Mouse (Mus musculus) gastrocnemius, postnatal 4 days (tissue): ENCODE results near the gene Ccdc73. TPM values are rescaled to one million over a fixed set of nuclear protein-coding genes. Genes with fewer than 3 reads are reported as not detected.
"Not testable (repeated sequence)": the region's sequence is repeated elsewhere in the genome, so short reads cannot be mapped to it uniquely, and the experiment has no call there.

ENCODE experiments used
- DNase-seq, 2 experiments: peaks; one replicate each; pipeline ENCODE4 v3.0.0; 2021 to 2022; ENCODE audit warnings: low spot score in 2 of 2, mixed read lengths in 2 of 2
- long read RNA-seq, 2 experiments: library from polyadenylated mRNA; stranded (forward); transcript quantifications; one replicate each; pipeline ENCODE4 v2.0.0; 2021
- total RNA-seq, 2 experiments: library from RNA; stranded (reverse); gene quantifications; 2 replicates each; pipeline ENCODE4 v1.2.3; 2021

Ccdc73 gene
- 1 to 10 TPM; 3.1 to 4.1 TPM for total RNA-seq
- long read RNA-seq, experiment 1, partial matches to known transcripts = 0 of 1 reads
- long read RNA-seq, experiment 1, other reads (novel, unspliced or antisense) = 1 of 1 reads
- long read RNA-seq, experiment 2, partial matches to known transcripts = 0 of 5 reads
- long read RNA-seq, experiment 2, other reads (novel, unspliced or antisense) = 5 of 5 reads

DNA sequence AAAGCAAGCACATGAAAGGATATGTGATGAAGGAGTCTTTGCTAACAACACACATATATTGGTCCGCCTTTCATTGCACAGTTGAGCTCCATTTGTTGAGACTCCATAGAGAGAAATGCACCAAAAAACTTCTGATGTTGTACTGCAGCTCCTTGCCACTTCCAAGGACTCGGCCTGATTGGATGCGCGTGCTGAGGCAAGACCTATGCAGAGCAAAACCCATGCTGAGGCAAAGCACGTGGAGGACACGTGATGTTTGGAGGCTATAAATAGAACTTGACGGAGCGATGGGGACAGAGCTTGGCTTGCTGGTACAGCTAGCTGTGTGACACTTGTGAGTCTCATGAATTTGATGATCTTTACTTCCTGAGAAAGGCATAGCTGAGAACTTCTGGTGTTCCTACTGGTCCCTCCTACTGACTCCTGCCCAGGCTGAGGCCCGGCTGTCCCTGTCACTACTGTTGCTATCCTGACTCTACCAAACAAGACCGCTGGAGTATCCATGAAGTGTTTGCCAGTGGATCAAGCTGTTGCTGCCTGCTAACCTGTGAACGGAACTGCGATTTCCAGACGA lies at the start of gene Ccdc73:
TSS of gene Ccdc73 (plus strand) at position 524 of the 574 bp plus-strand sequence.
- no peak for DNase-seq

DNA sequence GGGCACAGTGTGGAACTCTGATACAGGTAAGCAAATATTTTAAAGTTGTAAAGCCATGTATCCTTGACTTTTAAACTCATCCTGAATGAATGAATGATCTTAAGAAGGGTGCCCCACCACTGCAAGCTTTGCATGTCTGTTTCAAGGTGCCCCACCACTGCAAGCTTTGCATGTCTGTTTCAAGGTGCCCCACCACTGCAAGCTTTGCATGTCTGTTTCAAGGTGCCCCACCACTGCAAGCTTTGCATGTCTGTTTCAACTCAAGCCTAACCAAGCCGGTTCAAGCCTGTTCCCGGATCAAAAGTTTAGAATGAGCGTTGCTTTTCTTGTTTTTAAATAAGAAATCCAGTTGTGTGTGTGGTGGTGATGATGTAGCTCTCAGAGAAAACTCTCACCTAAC lies 48.8 kb upstream of the Ccdc73 start:
- DNase-seq = not testable (repeated sequence)

DNA sequence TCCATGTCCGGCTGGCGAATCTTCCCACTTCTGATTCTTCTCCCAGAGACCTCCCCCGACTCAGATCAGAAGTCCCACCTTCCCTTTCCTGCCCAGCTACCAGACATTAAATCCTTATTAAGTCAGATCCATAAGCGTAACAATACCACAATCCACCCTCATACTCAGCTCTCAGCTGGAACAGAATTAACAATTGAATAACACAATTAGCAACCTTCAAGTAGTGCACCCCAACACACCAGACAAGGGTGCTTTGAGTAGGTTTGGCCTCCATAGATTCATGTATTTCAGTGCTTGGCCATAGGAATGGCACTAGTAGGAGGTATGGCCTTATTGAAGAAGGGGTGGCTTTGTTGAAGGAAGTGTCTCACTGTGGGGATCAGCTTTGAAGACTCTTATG lies 41.4 kb upstream of the Ccdc73 start:
- no peak for DNase-seq

DNA sequence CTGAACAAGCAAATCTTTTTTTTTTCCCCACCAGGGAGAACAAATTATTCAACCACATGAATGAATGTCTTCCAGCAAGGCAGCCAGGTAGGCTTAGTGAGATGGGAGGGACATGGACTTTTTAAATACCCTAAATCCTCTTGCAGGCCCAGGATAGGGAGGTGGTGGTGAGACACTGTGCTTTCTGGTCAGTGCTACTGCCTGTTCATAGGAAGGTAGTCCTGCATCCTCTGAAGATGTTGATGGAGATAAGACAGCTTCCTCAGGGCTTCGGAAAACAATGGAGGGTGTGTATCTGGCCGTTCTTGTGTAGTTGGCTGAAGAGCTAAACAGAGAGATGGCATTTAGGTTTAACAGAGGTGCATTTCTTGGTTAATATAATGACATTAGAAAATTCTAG lies 35.1 kb upstream of the Ccdc73 start:
- DNase-seq = no peak

DNA sequence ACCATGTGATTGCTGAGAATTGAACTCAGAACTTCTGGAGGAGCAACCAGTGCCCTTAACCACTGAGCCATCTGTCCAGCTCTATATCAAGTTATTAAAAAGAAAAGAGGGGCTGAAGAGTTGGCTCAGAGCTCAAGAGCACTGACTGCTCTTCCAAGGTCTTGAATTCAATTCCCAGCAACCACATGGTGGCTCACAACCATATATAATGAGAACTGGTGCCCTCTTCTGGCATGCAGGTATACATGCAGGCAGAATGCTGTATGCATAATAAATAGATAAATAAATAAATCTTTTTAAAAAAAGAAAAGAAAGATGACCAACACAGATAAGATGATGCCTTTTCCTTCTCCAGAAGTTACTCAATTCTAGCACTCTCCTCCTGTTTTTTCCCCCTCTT lies 26.6 kb upstream of the Ccdc73 start:
- DNase-seq = no peak

DNA sequence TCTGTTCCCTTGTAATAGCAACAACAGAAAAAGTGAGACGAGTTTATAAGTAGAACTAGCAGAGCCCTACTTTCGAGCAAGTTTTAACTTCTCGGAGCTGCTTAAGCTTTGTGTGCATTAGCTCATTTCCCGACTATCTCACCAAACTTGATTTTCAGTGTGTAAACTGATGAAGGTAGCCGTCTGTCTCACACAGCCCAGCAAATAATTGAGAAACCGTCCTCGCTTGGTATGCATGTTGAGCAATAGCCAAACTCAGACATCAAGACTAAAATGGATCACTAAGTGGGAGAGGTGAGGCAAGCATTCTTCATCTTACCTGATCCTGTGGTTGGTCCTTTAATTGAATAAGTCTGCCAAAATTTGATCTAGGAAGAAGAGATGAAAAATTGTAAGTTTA lies 25.9 kb upstream of the Ccdc73 start:
- no peak for DNase-seq

DNA sequence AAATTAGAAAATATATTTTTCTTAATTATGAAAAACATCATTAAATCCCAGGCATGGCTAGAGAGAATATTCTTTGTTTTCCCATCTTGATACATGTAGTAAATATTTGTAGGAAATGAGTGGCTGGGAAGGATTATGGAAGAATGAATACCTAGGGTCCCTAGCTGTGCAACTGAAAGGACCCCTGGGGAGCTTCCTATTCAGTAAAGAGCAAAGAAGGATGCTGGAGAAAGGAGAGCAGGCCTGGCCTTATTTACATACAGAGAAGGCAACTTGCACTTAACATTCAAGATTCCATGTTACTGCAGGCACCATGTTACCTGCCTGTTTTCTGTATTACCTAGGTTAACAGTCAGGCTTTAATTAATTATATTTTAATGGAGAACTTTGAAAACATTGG lies 25.0 kb upstream of the Ccdc73 start:
- DNase-seq = no peak

DNA sequence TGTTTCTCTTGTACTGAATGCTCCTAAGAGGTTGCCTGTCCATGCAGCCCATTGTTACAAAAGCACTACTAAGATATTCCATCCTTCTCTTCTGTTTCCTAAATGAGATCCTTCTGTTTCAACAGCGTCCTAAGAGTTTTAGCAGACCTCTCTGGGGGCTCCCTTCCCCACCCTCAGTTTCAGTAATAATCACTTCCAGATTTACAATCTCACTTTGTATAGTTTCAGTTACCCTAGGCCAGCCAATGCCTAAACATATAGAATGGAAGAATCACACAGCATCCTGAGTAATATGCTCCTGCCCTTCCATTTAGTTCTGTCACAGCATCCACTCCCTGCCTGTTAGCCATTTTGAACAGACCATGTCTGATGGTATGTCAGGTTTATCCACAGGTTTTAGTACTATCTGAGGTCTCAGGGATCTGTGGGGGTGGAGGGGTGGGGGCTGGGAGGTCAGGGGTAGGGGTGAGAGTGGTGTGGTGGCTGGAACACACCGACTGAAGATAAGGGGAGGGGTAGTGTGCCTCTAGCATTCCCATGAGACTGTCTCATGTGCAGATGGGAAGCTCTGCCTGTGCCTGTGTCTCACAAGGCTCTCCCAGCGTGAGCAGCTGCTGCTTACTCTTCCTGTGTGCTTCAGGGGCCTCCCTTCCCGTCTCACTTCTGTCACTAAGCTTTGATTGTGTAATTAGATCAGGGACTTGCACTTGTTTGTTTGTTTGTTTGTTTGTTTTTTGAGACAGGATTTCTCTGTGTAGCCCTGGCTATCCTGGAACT lies 20.8 kb upstream of the Ccdc73 start:
- no peak for DNase-seq

DNA sequence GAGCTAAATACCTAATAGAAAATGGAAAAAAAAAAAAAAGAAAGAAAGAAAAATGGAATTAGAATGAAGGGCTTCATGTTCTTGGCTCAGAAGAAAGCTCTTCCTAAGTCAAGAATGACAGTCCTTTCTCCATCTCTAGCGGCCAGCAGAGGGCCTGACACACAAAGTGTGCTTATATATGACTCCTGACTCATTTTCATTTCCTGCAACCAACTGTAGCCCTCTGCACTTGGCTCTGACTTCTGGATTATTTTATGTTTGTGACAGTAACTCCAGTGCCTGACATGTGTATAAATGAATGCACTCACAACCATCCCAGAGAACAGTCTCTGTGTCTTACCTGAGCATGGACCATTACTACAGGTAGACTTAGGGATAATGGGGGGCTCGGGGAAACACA lies 20.0 kb upstream of the Ccdc73 start:
- DNase-seq = no peak

DNA sequence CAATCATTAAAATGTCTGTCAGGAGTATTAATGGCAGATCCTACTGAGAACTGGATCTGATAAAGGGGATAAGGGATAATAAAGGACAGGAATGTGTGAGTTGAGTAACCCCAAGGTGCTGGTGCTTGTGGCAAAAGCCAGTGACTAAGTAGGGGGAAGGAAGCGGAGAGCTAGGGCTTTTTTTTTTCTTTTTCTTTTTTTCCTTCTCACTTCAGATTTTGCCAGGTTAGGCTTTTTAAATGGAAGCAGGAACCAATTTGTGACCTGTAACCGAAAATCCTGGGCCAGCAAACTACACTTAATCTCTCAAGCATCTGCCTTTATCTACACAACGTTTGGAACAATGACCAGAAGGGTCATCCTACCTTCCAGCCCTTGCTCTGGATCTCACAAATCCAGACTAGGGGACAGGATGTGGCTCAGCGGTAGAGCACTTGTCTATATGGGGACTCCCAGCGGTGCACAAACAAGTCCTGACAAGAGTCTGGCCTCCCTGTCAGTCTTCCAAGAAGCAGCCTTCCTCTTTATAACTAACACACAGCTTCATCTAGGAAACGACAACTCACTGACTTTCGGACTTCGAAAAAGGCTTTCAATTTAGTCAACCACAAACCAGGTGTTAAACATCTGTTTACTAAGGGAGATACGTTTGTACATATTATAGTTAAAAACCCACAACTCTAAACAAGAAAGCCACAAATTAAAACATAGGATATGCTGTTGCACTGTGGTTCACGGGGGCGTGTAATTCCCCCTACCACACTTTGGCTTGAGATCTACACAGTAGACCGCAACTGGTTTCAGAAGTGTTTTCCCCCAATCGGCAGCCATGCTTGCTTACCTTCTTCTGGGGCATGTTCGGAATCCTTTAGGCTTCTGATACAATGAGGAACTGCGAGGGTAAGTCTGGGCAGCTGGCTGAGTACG lies 19.1 kb upstream of the Ccdc73 start:
- DNase-seq = no peak

DNA sequence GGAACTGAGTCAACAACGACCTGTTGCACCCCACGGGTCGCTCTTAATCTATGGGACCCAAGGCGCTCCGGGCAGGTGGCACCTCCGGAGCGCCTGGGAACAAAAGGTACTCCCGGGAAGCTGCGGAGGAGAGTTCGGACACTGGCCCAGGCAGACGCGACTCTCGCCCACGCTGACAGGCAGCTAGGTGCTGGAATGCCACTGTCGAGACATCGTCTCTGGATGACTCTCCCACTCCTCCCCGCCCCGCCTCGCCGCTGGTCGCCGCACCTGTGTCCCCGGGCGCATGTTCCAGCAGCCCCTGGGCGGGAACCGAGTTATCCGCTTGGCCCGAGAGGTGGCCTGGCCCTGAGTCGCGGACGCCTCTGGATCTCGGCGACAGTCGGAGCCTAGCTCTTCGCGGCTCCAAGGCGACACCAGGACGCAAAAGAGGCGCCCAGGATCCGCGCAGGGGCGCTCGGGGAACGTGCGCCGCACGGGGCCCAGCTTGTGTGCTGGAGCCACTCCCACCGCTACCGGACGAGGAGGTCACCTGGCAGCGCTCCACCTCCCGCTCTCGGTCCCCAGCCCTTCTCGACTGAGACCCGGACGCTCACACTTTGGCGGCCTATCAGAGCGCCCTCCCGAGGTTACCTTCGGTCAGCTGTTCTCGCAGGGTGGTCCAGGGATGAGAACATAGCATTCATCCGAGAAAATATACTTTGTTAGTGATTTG lies 18.2 kb upstream of the Ccdc73 start, which contains the start of gene Prrg4:
TSS of gene Prrg4 (minus strand) at position 601 of the 715 bp plus-strand sequence.
- DNase-seq = peak; percentile 30 to 52

DNA sequence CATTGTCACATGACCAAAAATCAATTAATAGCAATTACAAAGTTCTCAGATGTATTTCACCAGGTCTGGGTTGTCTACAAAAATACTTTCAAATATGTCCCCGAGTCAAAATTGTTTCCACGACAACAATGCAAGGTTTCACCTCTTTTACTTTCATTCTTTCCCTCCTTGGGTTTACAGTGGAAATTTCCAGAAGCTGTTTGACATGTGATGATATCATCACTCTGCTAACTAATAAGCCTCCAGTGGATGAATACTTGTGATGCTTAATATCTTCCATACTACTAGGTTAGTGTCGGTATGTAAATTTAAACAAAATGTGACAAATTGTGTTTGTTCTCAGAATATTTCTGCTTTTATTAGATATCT lies 17.6 kb upstream of the Ccdc73 start:
- DNase-seq = no peak

DNA sequence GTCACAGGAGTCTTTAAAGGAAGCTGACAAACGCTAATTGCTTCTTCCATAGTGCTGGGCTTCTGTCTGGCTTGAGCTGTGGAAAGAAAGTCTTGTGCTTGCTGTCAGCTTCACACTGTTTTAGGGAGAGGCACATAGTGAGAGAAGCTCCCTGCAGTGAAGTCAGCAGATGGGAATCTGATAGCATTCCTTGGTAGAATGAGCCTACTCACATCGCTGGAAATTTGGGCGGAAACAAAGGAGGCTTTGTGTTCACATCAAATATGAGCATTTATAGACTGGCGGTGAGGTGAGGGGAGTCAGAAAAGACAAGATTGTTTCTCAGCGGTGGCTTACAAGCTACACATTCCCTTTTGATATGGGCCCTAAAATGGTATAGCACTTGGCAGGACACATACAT lies 15.9 kb upstream of the Ccdc73 start:
- DNase-seq = no peak

DNA sequence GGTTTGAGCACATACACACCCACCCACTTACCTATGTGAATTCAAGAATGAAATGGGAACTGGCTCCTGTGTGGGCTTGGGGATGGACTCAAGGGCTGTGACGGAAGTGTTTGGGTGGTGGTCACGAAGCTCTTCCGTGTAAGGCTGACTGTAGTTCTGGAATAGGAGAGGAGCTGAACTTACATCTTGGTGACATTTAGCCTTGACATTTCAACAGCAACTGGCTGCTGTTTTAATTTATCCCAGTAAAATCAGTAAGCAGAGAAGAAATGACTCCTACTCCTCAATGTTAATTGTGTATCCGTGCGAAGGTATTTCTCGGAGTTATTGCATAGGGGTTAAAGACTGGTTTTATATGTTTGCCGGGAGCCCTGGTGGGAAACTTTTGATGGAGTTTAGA lies 15.1 kb upstream of the Ccdc73 start:
- DNase-seq = no peak

DNA sequence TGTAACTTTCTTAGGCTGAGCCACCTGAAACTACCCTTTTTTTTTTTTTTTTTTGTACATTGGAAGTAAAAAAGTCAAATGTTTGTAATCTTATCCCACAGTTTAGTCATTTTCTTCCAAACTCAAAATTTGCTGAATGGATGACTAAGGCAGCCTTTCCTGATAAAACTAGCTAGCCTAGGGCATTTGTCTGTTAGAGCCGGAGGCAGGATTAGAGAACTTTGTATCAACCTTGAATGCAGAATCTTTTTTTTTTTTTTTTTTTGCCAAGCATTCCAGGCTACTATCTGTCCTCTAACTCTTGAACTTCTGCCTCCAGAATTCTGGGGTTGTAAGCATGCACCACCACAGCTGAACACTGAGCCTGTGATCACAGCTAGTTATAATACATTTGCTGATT lies 12.8 kb upstream of the Ccdc73 start:
- no peak for DNase-seq

DNA sequence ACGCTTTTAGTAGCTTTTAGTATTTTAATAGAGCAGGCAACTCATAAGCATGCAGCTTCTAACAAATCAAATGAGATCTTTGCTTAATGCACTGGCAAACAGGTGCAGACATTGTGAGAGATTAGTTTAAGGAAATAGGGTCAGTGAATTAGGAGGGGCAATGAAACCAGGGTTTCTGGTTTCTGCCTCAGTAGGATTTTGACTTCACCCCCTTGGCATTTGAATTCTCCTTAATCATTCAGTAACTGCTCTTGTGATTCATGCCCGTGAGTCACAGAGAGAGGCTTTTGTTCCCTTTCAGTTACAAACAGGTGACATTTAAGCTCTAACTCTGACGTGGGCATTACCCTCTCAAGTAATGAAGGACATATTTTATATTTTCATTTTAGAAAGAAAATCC lies 11.9 kb upstream of the Ccdc73 start:
- no peak for DNase-seq

DNA sequence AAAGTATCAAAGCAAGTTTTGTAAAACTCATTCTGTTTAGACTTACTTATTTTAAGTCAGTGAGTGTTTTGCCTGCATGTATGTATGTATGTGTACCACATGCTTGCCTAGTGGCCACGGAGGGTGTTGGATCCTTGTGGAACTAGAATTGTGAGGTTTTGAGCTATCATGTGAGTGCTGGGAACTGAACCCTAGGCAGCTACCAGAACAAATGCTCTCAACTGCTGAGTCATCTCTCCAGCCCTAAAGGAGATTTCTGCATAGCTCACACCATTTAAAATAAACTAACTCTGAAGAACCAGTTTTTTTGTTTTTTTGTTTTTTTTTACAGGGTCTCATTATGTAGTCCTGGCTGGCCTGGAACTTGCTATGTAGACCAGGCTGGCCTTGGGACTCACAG lies 11.4 kb upstream of the Ccdc73 start:
- no peak for DNase-seq

DNA sequence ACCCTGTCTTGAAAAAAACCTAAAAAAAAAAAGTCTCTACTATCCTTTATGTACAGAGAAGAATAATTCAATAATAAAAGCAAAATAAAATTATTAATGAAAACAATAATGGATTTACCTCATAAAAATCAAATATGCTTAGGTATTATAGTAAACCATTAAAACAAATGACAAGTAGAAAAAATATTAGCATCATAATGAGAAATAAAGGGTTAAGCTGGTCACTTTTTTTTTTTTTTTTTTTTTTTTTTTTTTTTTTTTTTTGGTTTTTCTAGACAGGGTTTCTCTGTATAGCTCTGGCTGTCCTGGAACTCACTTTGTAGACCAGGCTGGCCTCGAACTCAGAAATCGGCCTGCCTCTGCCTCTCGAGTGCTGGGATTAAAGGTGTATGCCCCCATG lies 9.5 kb upstream of the Ccdc73 start:
- DNase-seq = not testable (repeated sequence)

DNA sequence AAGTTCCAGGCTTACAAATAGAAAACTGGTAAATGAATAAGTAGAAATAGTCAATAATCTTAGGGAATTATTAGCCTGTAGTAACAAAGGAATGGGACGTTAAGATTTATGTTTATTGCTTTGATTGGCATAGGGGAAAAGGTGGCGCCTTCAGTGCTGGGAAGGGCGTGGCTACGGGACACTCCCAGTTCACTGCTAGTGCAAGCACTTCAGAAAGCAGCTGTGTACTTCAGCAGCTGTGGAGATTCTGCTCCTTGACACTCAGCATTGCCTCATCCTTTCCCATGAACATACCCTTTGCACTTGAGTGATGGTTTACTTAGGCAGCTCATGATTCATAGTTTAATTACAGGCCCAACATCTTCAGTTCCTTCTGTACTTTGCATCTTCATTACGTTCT lies 8.5 kb upstream of the Ccdc73 start:
- DNase-seq = no peak

DNA sequence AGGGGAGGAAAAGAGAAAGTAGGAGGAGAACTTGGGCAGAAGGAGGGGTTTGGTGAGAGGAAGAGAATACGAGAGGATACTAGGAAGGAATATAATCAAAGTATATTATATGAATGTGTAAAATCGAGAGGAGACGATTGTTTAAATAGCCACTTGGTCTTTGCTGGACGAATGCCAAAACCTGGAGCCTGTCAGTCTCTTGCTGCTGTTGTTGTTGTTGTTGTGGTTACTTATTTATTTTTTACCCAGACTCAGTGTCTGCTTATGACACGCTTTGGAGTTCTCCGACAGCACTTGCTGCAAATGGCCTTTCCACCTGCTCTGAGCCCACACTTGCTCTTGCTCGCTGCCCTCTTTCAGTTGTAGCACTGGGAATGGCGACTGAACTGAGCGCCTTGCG lies 7.2 kb upstream of the Ccdc73 start:
- DNase-seq = no peak
